Mouse (Mus musculus) left cerebral cortex, postnatal 25 days (tissue): ENCODE results near the gene Gnpnat1. TPM values are rescaled to one million over a fixed set of nuclear protein-coding genes. Genes with fewer than 3 reads are reported as not detected.

Experiments used
- DNase-seq, 2 experiments: peaks; one replicate each; pipeline ENCODE4 v3.0.0; 2022; ENCODE audit warnings: low spot score in 2 of 2, mixed read lengths in 1 of 2
- intact Hi-C: fragments of 180-260 bp; cut with DNase I; formaldehyde crosslinking; loops from one replicate; pipeline ENCODE4 v1.15.1; 2025
- total RNA-seq, 2 experiments: library from RNA; stranded (reverse); gene quantifications; 2 replicates each; pipeline ENCODE4 v1.2.3; 2021

Gene Gnpnat1
- total RNA-seq, 2 experiments from 2014 or later: 16.5 to 16.6 TPM

DNA sequence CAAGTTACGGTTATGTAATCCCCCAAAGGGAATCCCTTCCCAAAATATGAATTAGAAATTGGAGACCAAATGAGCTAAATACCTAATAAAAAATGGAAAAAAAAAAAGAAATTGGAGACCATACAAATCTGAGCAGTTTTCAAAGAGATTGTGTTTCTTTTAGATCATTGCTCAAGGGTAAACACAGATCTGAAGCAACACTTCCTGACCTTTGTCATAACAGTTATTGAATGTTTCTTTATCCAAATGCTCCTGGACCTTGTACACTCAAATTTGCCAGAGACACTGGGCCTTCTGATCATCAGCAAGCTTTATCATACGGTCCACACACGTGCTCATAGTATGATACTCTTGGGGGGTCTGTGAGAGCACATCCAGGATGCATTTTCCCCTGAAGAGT is 13.8 kb upstream of the Gnpnat1 start:
- intact Hi-C loops: loop anchor here (5.0 kb wide), 1 partner anchor 269 kb away; no protein-coding TSS in a partner anchor
- no peak for DNase-seq

DNA sequence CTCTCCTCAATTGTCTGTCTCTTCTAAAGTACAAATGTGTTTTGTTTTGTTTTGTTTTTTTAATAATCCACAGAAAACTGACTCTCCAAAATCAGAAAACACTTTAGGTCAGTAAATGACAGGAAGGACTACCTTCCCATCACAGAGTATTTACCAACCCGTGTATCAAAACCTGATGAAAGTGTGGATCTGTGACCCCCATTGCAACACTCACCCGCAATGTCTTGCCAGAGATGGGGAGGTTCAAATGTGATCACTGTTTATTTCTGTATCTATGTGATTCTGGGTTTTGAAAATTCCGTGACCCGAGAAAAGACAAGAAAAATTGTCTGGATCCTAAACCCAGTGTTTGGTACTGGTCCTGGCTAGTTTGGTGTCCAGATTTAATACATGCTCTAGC is 11.6 kb upstream of the Gnpnat1 start:
- intact Hi-C loops: loop anchor here (5.0 kb wide), 1 partner anchor 271 kb away; no protein-coding TSS in a partner anchor
- no peak for DNase-seq

DNA sequence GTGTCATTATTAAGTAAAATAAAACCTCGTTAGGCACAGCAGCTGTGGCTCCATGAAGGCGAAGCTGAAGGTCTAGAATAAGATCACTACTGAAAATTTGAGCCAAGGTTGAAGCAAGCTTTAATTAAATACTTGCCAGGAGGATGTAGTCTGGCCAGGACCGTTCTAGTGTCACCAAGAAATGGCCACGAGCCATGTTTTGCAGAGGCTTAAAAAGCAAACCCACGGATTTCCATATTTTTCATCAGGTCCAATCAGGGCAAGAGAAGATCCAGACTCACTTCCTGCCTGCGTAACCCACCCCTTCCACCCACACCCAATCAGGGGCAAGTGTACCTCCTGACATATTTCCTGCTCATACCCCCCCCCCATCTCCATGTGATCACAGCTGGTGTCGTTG is 1.1 kb downstream of the Gnpnat1 start:
- no peak for DNase-seq
- intact Hi-C loops: no loop called here

DNA sequence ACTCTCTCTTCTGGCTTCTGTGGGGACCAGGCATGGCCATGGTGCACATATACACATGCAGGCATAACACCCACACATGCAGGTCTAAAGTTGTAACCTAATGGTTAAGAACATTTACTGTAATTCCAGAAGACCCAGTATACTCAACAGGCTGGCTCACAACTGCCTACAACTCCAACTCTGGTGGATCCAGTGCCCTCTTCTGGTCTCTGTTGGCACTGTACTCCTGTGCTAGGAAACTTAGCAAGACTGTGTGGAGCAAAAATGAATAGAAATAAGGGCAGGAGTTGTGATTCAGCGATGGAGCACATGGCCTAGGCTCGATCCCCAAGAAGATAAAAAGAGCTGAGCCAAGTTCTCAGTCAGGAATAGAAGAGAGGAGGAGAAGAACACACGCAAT is 4.9 kb downstream of the Gnpnat1 start:
- intact Hi-C loops: no loop called here
- no peak for DNase-seq

DNA sequence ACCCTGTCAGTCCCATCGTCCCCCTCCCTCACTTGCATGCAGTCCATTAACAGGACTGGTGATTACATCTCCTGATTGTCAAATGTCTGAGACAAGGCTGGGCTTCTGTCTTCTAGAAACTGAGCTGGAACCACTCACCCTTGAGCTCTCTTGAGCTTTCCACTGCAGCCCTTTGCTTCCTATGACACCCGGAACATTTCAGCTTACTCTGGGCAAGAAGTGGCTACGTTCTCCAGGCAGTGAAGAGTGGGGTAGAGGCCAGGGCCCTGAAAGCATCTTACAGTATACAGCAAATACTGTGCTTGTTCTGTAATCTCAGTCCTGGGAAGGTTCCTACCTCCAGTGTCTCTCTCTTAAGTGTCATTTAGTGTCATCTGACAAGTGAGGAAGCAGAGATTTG is 15.5 kb downstream of the Gnpnat1 start:
- DNase-seq: no peak

DNA sequence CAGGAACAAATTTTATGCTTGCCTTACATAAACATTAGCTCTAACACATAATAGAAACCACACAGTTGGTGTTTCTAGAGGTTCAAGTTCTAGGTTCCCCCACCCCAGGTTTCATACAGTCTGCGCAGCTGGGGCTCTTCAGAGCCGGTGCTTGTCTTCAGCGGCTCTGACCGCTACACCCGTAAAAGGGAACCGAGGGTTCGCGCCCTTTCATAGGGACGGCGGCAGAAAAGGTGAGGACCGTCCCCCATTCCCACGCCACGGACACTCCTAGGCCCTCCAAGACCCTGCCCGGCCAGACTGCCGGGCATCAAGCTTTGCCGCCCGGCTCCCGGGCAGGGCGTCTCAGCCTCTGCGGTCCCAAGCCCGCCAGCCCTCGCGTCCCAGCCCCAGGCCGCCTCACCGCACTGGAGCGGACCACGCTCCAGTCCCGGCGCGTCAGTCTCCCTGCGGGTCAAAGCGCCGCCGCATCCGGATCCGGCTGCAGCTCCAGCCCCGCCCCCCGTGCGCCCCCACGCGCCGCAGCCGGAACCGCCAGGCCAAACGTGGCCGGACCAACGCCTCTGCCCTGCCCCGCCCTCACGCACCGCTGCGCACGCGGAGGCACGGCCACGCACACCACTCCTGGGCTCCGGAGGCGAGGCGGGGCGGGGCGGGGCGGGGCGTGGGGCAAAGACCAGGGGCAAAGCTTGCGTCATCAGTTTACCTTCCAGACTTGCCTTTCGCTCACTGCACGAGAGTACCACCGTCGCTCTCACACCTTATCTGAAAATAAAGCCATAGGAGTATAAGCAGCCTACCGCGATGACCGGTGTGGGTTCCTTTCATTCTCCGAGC is 16.1 kb downstream of the Gnpnat1 start:
- intact Hi-C loops: no loop called here
- DNase-seq: peak; percentile 91 to 92

More for the DNA sequence above, 15.5 kb downstream of the Gnpnat1 start:
- intact Hi-C loops: no loop called here

DNA sequence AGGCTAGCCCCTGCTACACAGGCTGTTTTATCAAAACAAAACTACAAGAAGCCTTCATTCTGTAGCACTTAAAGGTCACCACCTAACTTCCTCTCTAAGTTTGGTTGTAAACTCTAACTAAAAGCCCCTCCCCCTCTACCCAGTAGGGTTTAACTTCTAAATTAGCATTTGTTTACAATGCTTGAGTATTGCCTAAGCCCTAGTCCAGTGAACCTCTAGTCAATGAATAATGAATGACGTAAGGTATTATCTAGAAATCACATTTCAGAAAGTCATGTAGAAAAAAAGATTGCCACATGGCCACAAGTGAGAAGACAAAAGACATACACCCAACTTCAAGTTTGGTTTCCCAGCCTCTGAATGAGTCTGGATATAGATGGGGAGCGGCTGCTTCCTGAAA is 17.2 kb downstream of the Gnpnat1 start:
- DNase-seq: no peak
- intact Hi-C loops: no loop called here

DNA sequence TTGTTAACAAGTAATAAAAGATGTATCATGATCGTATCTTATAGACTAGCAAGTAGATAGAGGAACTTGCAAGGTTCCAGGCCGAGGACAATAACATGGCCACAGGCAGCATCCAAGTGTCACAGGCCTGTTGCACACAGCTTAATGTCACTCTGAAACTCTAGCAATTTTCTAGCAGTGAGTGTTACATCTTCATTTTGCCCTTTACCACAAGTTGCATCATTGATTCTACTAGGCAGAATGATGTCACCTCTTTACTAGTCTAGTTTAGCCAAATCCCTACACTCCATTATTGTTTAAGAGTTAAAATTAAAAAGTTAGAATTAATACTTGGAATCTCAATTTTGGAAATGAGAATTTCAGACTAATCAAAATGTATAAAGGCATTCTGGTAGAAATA is 19.1 kb downstream of the Gnpnat1 start:
- DNase-seq: no peak
- intact Hi-C loops: no loop called here

DNA sequence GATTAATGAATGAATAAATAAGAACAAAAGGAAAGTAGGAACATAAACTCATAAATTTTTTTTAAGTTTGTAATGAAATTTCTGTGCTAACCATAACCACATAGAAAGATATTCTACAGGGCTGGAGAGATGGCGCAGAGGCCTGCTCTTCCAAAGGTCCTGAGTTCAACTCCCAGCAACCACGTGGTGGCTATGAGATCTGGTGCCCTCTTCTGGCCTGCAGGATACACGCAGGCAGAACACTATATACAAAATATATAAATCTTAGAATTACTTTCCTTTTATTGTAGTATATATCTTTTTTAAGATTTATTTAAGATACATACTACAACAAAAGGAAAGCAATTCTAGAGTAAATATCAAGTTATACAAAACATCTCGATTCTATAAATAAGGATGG is 21.8 kb downstream of the Gnpnat1 start:
- DNase-seq: no peak
- intact Hi-C loops: no loop called here

DNA sequence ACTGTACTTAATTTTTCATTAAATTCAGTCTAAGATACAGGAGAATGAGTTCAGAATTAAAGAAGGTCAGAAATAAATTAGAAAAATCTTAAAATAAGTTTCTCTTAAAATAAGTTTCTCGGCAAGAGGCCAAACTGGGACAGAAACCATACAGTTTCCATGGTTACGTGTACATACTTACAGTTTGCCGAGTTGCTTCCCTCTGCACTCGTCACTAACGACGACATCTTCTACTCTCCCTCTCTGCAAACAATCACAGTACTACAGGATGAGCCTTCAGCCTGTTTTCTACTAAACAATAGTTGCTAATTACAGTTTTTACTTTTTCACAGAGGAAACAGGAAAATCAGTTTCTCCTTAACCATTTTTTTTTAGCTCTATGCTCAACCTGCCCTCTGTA is 24.0 kb downstream of the Gnpnat1 start:
- no peak for DNase-seq
- intact Hi-C loops: no loop called here

DNA sequence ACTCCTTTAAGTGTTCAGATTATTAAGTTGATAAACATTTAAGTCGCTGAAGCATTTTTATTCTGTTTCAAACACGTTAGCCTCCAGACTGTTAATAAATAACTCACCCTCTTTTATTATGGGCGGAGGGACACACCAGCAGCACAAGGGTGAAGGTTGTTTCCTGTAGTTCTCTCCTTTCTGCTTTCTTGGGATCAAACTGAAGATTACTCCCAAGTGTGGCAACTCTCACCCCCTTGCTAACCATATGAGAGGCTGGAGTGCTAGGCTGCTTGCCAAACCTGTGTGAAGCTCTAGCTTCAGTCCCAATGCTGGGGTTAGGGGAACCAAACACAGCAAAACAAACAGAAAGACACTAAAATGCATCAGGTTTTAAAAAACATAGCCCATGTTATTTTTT is 25.9 kb downstream of the Gnpnat1 start:
- DNase-seq: no peak
- intact Hi-C loops: no loop called here

DNA sequence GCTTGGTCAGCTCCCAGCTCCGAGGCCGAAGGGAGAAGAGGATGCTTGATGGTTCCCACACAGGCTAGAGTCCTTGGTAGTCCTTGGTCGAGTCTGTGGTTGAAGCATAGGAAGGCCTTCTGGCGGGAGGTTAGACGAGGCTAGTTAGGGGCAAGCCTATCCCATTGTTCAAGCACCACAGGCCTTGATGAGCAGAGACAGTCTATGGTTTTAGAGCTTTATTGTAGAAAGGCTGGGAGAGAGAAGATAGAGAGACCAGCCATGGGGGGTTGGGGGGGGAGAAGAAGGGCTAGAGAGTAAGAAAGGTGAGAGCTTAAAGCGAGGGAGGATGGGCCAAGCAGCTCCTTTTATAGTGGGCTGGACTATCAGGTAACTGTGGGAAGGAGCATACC is 39.5 kb downstream of the Gnpnat1 start:
- intact Hi-C loops: no loop called here
- DNase-seq: no peak

DNA sequence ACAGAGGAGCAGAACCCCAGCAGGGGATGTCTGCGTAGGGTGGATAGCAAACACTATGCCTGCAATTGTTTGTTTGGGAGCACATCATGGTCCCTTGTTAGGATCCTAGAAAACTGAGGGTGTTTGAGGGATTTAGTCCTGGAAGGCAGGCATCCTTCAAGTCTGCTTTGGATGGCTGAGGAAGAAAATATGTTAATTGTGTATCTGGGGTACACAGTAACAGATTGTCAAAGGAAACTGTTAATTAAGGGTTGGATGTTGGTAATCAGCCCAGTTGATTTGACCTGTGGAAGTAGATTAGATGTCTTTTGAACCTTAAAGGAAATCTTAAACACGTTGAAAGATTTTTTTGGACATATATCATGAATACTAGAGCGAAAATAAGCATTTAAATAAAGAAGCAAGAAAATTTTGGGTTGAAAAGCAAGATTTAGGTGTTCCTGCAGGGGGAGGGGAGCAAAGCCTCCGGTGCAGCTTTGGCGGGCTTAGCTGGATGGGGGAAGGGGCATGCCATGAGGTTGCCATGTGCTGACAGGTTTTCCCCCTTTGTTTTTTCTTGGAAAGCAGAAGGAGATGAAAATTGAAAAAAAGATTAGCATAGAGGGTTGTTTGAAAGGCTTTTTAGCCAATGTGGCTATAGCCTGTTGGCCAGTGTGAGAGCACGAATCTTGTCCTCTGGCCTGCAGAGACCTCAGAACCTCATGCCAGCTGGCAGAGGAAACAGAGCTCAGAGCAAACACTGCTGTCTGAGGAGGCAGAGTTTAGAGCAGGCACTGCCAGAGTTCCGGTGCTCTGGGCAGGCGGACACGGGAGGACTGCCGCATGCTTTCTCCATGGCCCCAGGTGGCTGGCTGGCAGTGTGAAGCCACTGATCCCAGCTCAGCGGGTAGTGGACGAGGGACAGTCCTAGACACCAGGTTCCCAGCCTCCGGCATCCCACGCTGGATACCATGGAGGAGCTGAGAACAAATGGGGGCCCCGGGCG is 40.2 kb downstream of the Gnpnat1 start:
- DNase-seq: no peak
- intact Hi-C loops: no loop called here

DNA sequence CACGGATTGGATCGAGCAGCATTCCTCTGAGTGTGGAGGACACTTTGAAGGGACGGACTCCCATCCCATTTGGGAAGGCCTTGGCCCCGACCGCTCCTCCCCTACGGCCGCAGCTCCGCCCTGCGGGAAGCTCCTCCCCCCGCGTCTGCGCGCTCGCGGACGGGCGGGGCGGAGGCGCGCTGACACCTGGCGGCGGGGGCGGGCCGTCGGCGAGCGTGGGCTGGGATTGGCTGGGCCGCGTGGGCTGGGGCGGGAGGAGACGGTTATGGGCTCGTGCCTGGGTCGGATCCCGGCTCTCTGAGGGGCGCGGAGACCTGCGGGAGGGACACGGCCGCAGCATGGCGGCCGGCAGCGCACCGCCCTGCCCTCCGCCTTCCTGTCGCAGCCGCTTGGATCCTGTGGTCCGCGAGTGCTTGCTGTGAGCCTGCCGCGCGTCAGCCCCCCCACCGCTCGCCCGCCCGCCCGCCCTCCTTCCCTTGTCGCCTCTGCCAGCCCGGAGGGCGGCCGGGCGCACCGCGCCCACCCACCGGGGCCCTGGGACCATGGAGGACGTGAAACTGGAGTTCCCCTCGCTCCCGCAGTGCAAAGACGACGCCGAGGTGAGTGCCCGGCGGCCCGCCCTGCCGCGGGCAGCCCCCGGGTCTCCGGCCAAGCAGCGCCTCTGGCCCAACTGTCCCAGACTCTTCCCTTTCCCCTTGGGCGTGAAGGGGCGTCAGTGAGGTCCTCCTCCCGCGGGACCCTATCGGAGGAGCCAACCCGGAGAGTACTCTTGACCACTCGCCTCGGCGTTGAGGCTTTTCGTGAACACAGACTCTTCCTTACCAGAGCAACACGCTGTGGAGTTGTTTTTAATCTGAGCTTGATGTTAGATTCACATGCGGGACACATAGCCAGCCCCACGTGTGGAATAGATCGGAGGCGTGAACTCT is 53.5 kb downstream of the Gnpnat1 start, which contains the start of gene Styx:
Gene Styx, plus strand, starts transcription at position 163 of the 929 bp plus-strand sequence.
- intact Hi-C loops: no loop called here
- peak; percentile 91 to 92 for DNase-seq

DNA sequence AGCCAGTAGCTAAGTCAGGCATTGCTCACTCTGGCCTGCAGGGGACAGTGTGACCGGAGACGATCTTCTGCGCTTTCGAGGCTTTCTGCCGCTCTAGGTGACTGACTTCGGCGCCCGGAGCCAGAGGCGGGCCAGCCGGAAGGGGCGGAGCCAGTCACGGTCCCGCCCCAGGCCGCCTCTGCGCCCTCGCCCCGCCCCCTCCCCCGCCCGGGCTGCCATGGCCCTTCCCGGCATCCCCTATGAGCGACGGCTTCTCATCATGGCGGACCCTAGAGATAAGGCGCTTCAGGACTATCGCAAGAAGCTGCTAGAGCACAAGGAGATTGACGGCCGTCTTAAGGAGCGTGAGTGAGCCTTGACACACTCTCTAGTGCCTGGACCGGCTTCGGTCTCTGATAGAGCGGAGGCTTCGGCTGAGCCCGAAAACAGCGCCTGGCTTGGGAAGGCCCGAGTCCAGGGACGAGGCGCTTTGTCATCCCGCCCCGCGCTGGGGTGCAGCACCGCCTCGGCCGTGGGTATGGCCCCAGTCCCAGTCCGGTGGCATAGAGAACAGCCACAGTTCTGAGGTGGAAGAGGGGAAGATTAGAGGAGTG is 75.0 kb downstream of the Gnpnat1 start, which contains the start of gene Psmc6:
Gene Psmc6, plus strand, starts transcription at position 200 of the 593 bp plus-strand sequence.
- peak; percentile 91 to 97 for DNase-seq
- intact Hi-C loops: loop anchor here (1.0 kb wide), 1 partner anchor 11 kb away; the partner anchor contains the start of gene Ero1l

DNA sequence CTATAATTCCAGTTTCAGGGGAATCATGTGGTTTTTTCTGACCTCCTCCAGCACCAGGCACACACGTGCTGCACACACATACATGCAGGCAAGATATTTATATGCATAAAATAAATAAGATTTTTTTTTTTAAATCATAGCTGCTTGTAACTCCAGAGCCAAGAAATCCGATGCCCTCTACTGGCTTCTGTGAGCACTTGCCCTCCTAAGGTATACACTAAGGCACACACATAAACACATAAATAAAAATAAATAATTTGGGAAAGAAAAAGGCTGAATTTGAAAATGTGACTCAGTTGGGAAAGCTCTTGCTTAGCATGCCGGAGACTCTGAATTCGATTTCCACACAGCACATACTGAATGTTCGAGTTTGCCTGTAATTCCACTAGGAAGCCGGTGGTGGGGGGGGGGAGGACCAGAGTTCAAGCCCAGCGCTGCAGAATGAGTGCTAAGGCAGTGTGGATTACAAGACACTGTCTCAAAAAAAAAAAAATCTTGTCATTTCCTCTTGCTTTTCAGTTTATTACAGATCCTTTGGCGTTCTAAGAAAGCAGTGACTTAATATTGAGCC is 75.6 kb downstream of the Gnpnat1 start:
- no peak for DNase-seq
- intact Hi-C loops: loop anchor here (1.0 kb wide), 1 partner anchor 11 kb away; the partner anchor contains the start of gene Ero1l

DNA sequence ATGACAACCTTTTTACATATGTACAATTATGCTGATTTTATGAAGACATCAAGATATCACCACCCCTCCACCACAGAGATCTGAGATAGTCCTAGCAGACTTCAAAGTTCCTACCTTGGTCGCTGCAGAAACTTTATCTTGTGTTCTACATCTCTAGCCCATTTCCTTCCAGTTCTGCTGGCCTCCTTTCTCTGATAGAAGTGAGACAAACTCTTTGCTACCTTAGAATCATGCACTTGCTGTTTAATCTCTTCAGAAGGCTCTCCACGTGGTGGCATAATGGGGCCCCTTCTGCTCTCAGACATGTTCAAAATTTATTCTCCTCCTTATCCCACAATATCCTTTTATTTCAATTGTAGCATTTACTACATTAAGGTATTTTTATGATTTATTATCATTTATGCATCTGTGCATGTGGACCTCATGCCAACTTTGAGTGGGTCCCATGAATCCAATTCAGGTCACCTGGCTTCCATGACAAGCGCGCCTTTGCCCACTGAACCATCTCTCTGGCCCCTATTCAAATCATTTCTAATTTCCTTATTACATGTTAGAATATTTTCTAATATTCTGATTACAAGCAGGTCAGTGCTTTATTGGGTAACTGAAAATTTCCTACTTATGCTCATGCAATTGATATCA is 76.5 kb downstream of the Gnpnat1 start:
- intact Hi-C loops: no loop called here
- no peak for DNase-seq
